Comparison of ENCODE assay signal across 9 mouse cellular contexts in genomic region chr2:29030048-29030734, GRCm38 (mm10). TPM values are rescaled to one million over a fixed set of nuclear protein-coding genes. Genes with fewer than 3 reads are reported as not detected.
DNase-seq lines count a peak whose midpoint lies in the region; ATAC-seq and TF ChIP-seq lines count a peak whose summit lies in the region.
"Had no signal": no experiment of that assay in that cellular context is flagged by ENCODE, and none has a peak within 500 bp of the region (broad histone marks: within the 10 kb centered on the region; RNA-seq: fewer than 3 reads in every experiment).

No protein-coding gene starts in this region.

- H3K9me3 ChIP-seq in intestine, embryonic 15.5 days, result no peaks in the 10 kb centered on the region

- H3K27me3 ChIP-seq in cerebellum, adult 2 months (ENCODE audit: control insufficient read depth, insufficient read depth, low read length), result no peaks in the 10 kb centered on the region
- no peaks in the 10 kb centered on the region for H3K27me3 ChIP-seq in intestine, embryonic 15.5 days (replicated peaks)

- no peak overlapping the region for H3K9ac ChIP-seq in intestine, embryonic 15.5 days

- 23% methylated on average over 20 of the region's 20 CpGs for WGBS in cerebellum, adult 2 months
- 39% methylated on average over 20 of the region's 20 CpGs for WGBS in intestine, embryonic 15.5 days

- intact Hi-C loops in left cerebral cortex, postnatal 4 days (cut with DNase I), result no loop called here

- peak; percentile 60 to 70 for DNase-seq in cerebellum, postnatal 10 days
- DNase-seq in cerebellum, adult 2 months, result no peak
- peak; percentile 53 for DNase-seq in left cerebral cortex, postnatal 4 days
- no peak for DNase-seq in left cerebral cortex, adult 9 months (ENCODE audit: low spot score in 2 of 2)
- peak; percentile 89 for DNase-seq in brain, embryonic 14.5 days (ENCODE audit: low read depth)
- peak; percentile 30 for DNase-seq in kidney, postnatal 14 days
- DNase-seq in right cerebral cortex, postnatal 36 days (ENCODE audit: low spot score in 2 of 2), result no peak

- H3K4me2 ChIP-seq in intestine, embryonic 15.5 days (replicated peaks), result no peak overlapping the region

- H3K27ac ChIP-seq in cerebellum, adult 2 months (ENCODE audit: insufficient read depth, low read length), result no peak overlapping the region
- no peak overlapping the region for H3K27ac ChIP-seq in intestine, embryonic 15.5 days

- no peak for TF ChIP-seq POLR2A in cerebellum, adult 2 months (IDR thresholded peaks at IDR 0.05; ENCODE audit: borderline replicate concordance, insufficient read depth, low read length)
- TF ChIP-seq POLR2A in brain, embryonic 14.5 days (IDR thresholded peaks at IDR 0.05; ENCODE audit: borderline replicate concordance, extremely low read depth, insufficient read depth, insufficient read length, poor library complexity, severe bottlenecking), result no peak

- H3K4me3 ChIP-seq in cerebellum, adult 2 months (replicated peaks; ENCODE audit: insufficient read depth, low read depth, low read length), result no peak overlapping the region
- H3K4me3 ChIP-seq in intestine, embryonic 15.5 days (replicated peaks), result no peak overlapping the region
- H3K4me3 ChIP-seq: erythroblast, embryonic 14.5 days had no signal

- no peak for TF ChIP-seq CTCF in cerebellum, adult 2 months (IDR thresholded peaks at IDR 0.05; ENCODE audit: borderline replicate concordance, insufficient read depth, low read depth, low read length)
- TF ChIP-seq CTCF in brain, embryonic 14.5 days (IDR thresholded peaks at IDR 0.05; ENCODE audit: borderline replicate concordance, extremely low read depth, insufficient read depth, insufficient read length), result no peak

- no peaks in the 10 kb centered on the region for H3K4me1 ChIP-seq in cerebellum, adult 2 months (ENCODE audit: control insufficient read depth, insufficient read depth, low read length)
- H3K4me1 ChIP-seq in intestine, embryonic 15.5 days (replicated peaks), result peaks cover 7% of the 10 kb centered on the region

- ATAC-seq in intestine, embryonic 15.5 days, result no peak

- no peaks in the 10 kb centered on the region for H3K36me3 ChIP-seq in intestine, embryonic 15.5 days

RNA-seq across cellular contexts. Expression of gene Cfap77, which starts 24.7 kb away (rescaled TPM):
- polyA plus RNA-seq in cerebellum, adult 2 months (2012; rRNA removed), result 0.38 and 0.41 TPM in 2 replicates
- total RNA-seq in left cerebral cortex, postnatal 4 days (2021), result 1 to 10 TPM; 1.0 to 1.5 TPM
- polyA plus RNA-seq in brain, embryonic 14.5 days (2012; rRNA removed), result 0.79 and 1.8 TPM in 2 replicates
- 0.25 and 0.54 TPM in 2 replicates for polyA plus RNA-seq in intestine, embryonic 15.5 days (2015; fragmentation: Nextera tagmentation; extraction: Ambion mirVana)
- polyA plus RNA-seq: erythroblast, embryonic 14.5 days had no signal

RNA-seq across cellular contexts. Expression of gene Ttf1, which starts 29.9 kb away (rescaled TPM):
- polyA plus RNA-seq in cerebellum, adult 2 months (2012; rRNA removed), result 16.1 and 17.3 TPM in 2 replicates
- total RNA-seq in left cerebral cortex, postnatal 4 days (2021), result 10 to 100 TPM; 11.5 to 12.8 TPM
- polyA plus RNA-seq in brain, embryonic 14.5 days (2012; rRNA removed), result 16.5 and 16.6 TPM in 2 replicates
- polyA plus RNA-seq in intestine, embryonic 15.5 days (2015; fragmentation: Nextera tagmentation; extraction: Ambion mirVana), result 9.1 and 9.6 TPM in 2 replicates

Comparison
In these comparisons a context has a peak if more than half of its experiments do, and no peak if none do; other contexts are left out.
1. DNase-seq: peak in cerebellum, postnatal 10 days (2 of 2), left cerebral cortex, postnatal 4 days (single experiment), brain, embryonic 14.5 days (single experiment) and kidney, postnatal 14 days (single experiment); none in cerebellum, adult 2 months (0 of 2), left cerebral cortex, adult 9 months (0 of 2) and right cerebral cortex, postnatal 36 days (0 of 2).